Mouse (Mus musculus) 416B (cell line): ENCODE results near the gene Ints2.
A peak's percentile ranks its signal among the peaks of the same experiment; 100 is the strongest.

Experiments
- DNase-seq: peaks from one replicate; pipeline ENCODE4 v3.0.0; 2011; ENCODE audit warnings: low read depth

Ints2 gene

DNA sequence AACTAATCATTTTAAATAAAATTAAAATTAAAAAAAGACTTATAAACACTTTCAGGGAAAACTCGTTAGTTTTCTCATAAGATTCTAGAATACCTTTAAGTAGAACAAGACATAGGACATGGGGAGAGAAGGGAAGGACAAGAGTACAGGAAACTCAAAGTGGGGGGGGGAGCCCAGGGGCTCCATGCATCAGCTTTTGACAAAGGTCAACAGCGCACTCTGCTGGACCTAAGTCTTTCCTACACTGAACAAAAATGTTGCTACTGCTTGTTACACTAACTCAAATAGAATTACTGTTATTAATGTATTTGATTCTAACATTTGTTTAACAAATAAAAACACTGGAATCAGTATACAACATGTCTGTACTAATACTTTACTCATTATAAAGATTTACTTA, 83.2 kb downstream of the Ints2 start:
- peak; percentile 77 for DNase-seq

DNA sequence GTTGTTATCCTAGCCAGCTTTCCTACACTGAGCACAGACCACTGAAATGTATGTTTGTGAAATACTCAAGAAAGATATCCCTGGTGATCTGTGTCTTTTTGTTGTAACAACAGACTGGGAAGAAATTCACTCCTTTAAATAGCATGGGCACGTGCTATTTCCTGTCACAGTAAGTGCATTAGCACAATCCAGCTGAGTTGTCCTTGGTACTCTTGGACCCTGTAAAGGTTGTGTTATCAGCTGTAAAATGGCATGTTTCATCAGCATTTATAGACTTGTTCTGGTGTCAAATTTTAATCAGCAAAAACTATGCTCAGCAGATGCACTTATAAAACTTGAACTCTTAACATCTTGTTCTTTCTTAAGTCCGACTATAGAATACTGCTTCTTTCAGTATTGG, 86.6 kb downstream of the Ints2 start:
- DNase-seq: no peak
